Mouse (Mus musculus) lung, adult 18-20 months (tissue): Measurements from ENCODE around the gene Nat9.

ENCODE experiments used
- DNase-seq, 2 experiments: peaks; one replicate each; pipeline ENCODE4 v3.0.0; 2022; ENCODE audit warnings: mixed read lengths in 2 of 2

The Nat9 gene

DNA sequence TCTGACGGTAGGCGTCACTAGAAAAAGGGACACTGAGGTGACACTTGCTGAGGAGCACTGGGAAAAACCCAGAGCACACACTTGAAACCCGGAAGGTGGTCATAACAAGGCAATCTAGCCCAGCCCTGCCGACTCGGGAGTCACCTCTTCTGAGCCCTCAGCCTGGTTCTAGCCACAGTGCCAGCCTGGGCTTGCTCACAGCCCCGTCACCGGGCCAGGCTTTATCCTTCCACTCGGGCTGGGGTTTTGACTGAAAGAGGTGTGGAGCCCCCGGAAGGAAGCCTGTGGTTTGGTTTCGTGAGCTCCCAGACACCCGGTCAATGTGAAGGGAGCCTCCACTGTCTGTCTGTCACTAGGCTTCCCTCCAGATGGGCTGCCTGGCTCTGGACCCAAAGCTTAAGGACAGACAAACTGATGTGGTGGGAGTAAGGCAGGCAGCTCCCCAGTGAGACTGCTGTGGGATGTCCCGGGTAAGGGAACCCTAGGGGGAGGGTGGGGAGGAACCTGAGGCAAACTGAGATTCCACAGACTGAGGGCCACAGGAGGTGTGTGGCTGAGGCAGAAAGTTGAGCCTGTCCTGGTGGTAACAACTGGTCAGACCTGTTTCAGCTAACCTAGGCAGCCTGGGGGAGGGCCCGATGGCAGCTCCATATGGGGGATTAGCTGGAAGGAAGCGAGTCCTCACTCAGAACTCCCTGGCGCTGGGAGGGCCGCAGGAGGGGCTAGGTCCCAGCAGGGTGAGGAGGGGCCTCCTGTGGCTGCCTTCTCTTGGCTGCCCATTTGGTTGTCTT lies 13.9 kb downstream of the Nat9 start:
- peak; percentile 71 to 85 for DNase-seq

DNA sequence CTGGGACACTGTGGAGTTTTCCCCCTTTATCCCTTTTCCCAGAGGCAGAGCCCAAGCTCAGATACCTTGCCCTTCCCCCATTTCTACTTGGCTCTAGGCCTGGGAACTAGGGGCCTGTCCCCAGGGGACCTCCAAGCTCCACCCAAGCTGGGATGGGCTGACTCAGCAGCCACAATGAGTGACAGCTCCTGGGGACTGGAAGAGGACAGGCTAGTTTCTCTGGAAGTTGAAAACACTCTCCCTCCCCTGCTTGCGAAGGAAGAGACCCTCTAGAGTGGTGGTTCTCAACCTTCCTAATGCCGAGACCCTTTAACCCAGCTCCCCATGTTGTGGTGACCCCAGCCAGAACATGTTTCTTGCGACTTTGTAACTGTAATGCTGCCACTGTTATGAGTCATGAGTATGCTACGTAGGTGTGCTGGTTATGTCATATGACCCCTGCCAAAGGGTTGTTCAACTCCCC lies 14.8 kb downstream of the Nat9 start:
- DNase-seq, result peak in 1 of 2 experiments; percentile 73

DNA sequence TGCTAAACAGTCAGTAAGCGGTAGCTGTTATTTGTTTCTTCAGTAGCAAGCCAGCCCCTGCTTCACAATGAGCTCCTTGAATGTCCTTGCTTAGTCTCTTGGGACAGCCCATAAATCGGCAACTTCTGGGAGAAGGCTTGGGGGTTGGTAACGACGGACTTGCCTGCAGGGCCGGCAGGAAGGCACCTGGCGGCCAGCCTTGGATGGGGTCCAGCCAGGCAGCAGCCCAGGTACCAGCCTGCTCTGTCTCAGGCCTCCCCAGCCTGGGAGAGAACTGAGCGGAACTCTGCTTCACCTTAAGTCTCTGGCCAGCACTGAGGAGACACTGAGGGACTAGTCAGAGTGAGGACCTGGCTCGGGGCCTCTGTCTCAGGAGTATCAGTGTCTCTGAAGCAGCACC lies 16.5 kb downstream of the Nat9 start:
- DNase-seq, result peak in 1 of 2 experiments; percentile 53

DNA sequence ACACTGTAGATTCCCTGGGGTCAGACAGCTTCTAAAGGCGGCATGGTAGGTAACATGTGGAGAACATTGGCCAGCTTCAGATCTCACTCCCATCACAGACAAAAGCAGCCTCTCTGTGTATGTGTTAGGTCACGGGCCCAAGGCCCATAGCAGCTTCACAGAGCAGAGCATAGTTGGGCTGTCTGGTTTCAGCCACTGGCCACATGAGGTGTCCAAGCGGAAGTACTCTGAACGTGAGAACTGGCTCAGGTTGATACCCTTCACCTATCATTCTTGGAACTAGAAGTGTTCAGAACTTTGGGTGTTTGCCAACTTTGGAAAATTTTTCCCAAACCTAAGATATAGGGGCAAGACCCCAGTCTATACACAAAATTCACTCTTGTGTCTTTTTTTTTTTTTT lies 18.2 kb downstream of the Nat9 start:
- no peak for DNase-seq

DNA sequence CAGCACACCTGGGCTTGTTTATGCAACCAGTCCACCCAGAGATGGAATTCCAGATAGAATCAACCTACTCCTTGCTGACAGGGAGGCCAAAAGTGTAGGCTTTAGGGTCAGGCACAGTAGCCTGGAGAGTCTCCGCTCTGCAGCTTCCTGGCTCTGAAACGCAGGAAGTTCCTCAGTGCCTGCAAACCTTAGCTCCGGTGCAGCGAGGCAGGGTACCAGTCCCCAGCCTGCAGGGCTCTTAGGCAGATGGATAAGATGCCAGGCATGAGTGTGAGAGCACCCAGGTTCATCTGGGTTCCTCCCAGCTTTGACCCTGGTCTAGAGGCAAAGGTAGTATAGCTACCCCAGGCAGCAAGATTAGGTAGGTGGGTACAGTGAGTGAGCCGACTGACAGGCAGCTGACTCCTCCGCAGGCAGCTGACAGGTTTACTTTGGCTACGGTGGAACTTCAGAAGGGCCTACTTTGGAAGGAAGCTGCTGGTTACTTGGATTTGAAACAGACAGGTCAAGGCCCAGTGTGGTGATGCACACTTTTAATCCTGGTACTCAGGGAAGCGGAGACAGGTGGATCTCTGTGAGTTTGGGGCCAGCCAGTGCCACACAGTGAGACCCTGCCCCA lies 19.9 kb downstream of the Nat9 start:
- no peak for DNase-seq

DNA sequence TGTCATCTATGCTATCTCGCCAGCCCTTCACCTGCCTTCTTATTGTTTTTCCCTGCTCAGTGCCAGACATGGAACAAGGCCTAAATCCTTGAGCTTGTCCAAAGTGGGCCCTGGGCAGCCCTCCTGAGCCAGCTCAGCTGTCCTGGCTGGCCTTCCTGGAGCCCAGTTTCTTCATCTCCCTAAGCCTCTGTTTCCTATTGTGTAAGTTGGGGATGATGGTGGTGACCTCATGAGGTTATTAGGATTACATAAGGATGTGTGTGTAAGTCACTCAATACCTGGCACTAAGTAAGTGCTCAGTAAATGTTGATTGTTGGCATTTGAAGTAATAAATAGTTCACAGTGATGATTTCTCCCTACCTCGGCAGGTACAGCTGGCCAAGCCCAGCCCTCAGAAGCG lies 20.9 kb downstream of the Nat9 start:
- DNase-seq, result no peak

DNA sequence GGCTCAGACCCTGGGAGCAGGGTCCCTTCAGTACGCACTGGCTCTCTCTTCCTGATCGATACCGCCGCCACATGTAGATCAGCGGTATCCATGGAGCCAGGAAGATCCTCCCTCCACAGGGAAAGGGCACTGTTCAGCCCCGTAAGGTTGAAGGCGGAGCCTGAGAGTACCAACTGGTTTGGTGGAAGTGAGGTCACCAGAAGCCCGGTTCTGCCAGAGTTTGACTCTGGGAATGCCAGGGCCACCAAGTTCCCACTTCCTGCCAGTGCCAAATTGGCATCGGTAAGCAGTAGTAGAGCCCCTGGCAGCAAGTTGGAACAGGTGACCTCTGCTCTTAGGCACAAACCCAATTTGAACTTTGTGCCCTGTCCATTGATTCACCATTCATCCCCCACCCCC lies 22.7 kb downstream of the Nat9 start:
- DNase-seq, result peak; percentile 76 to 87

DNA sequence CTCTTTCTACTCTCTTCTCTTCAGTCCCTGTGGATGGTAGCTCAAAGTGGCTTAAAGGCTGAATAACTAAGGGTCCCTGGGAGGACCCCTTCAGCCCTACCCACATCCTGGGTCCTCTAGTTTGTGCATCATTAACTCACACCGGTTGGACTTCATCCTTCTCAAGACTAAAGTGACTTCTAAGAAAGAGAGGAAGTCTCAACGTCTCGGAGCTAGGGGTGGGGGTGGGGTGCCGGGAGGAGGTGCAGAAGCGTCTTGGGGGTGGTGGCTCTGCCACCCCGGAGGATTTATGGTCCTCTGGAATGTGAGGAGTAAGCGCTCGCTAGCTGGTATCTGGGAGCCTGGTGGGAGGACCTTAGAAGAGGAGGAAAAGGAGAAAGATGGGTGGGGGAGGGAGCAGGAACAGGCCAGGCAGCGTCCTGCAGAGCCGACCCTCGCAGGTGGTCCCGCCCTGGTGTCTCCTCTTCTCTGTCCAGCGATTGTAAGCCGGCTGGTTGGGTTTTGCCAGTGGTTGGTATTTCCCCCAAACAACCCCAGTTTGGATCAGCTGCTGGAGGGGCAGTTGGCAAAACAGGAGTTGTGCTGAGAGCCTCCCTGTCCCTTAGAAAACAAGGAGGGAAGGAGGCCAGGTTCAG lies 23.2 kb downstream of the Nat9 start:
- DNase-seq, result no peak

DNA sequence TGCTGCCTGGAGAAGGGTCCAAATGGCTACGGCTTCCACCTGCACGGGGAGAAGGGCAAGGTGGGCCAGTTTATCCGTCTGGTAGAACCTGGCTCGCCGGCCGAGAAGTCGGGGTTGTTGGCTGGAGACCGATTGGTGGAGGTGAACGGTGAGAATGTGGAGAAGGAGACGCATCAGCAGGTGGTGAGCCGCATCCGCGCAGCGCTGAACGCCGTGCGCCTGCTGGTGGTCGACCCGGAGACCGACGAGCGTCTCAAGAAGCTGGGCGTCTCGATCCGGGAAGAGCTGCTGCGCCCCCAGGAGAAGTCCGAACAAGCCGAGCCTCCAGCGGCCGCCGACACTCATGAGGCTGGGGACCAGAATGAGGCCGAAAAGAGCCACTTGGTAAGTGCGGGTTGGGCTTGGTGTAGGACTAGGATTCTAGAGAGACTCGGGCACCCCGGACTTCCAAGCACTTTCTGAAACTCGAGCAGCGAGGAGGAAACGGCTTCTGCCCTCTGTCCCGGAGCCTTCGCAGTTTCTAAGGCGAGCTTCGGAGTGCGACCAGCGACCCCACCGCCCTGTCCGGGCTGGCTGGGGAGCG lies 24.0 kb downstream of the Nat9 start:
- no peak for DNase-seq

DNA sequence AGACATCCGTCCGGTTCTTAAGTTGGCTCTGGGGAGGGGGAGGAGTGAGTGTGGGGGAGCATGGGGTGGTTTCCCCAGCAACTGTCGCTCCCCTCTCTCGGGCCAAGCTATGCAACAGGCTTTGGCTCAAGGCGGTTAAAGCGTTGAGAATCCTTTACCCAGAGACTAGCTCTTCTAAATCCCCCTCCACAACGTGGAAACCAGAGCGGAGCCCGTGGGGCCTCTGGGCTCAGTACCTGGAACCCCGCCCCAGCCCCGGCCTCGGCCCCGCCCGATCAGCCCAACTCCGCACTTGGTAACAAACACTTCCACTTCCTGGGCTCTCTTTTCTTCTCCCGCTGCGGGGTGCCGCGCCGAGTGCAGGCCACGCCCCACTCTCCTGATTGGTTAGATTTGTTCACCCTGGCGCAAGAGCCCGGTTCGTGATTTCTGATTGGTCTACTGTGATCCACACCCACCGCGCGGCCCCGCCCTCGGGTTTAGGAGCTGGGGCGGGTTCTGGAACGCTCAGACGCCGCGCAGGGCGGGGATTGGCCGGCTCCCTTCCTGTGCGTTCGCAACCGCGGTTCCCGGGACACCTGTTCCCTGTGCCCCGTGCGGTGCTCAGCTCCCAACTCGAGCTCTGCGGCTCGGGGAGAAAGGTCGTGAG lies 24.7 kb downstream of the Nat9 start, which contains the start of gene Slc9a3r1:
Slc9a3r1 (plus strand) TSS at position 510 of the 649 bp plus-strand sequence.
- DNase-seq, result peak; percentile 99

DNA sequence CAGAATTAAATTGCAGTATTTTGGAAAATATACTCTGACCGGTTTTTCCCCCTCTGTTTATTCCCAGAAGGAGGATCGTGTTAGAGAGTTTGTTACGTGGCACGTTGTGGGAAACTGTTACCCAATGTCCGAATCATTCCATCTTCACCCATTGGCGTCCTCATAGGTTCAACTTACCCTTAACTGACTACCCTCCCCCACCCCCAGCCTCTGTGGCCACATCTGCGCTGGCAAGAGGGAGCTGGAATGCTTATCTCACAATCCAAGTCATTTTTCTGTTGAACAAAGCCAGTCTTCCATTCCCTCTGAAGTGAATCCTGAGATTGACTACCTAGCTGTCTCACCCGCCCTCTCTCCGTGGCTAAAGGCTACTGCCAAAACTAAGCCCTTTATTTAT lies 25.5 kb downstream of the Nat9 start:
- DNase-seq, result no peak

DNA sequence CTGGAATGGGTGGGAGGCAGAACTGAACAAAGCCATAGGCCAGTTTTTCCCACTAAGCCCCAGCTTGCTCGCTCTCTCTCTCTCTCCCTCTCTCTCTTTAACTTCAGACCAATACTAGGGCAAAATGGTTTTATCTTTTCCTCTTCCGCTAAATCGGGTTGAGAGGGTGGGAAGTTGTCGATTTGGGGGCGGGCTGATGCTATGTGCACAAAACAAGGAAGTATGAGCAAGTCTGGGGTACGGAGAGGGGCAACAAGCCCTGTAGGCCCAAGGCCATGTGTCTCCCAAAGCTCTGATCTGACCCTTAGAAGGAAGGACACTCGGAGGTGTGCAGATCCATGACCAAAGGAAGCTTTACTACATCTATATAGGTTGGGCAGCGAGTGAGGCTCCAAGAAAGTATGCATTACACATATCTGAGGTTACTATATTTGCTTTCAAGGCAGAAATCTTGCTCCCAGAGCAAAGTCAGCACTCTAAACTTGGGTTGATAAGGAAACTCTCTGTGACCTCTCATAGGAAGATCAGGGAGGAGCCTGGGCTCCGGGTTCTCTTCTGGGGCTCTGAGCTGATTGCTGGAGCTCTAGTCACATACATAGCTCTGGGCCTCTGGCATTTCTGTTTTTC lies 26.0 kb downstream of the Nat9 start:
- no peak for DNase-seq

DNA sequence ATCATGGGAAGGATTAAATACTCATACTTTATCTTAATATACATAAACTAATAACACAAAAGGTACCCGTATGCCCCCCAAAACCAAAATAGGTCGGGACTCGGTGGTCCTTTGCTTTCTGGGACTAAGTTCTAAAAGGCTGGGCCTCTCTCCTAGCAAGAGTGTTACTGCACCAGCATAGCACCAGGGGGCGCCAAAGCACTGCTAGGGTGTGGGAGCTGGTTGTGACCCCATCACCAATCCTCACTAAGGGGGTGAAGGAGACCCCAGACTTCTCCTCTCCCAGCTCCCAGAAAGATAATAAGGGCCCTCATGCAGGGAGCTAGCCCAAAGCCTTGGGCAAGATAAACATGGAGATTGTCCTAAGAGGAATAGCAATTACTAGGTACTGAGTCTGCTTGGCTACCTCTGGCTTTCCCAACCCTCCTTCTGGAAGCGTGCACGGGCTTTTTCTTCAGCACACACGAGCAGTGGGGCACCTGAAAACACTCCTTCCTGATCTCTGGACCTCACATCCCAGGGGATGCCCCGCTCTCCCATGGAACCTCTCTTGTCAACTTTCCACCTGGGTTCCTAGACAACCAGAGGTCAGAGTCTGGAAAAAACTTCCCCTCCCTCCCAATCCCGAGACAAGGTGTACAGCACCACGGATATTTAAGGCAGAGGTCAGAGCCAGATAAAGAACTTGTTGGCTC lies 26.6 kb downstream of the Nat9 start:
- peak; percentile 73 to 80 for DNase-seq

DNA sequence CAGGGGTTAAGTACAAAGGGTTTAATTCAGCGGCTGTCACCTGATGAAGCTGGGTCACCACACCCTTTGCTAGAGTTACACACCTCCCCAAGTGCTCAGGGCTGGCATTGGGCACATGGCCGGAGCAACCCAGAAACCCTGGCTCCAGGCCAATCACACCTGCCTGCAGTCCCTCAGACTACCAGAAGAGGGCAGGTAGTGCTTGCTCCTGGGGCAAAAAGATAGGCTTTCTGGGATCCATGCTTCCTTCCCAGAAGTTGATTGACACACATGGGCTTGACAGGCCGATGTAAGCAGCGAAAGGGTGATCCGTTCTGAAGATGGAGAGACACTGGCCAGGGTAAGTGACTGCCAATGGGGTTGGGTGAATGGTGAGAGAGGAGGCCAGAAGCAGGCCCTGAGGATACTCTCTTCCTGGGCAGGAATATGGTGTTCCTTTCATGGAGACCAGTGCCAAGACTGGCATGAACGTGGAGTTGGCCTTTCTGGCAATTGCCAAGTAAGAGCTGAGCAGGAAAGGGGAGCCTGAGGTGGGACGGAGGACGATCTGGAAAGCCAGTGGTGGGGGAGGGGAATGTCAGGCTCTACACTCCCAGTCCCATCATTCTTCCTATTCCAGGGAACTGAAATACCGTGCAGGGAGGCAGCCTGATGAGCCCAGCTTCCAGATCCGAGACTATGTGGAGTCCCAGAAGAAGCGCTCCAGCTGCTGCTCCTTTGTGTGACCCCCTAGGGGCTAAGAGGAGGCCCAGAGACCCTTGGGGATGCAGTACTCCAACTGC lies 27.5 kb downstream of the Nat9 start:
- peak; percentile 90 to 94 for DNase-seq

DNA sequence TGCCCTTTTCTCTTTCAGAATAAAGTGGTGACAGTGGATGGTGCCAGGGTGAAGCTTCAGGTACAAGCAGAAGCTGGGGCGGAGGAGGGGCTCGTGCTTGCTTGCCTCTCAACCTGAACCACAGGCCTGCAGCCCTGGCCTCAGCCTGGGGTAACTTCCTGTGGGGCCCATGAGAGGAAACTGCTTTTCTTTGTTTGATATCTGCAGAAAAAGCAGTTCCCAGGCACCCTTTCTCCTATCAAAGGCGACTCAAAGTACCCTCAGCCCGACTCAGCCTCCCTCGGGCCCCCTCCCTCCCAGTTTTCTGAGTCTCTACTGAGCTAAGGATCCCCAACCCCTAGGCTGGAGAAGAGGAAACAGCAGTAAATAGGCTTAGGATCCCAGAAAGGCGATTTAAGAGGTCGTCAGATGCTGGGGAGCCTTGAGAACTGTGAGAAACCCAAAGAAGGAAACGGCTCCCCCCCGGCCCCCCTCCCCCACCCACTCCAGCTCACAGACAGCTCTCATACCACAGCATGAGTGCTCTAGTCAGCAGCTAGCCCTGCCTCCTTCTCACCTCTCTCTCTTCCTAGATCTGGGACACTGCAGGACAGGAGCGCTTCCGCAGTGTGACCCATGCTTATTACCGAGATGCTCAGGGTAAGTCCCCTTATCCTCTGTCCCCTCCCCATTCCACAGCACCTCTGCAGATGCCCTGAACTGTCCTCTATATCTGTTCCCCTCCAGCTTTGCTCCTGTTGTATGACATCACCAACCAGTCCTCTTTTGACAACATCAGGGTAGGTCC lies 29.5 kb downstream of the Nat9 start:
- DNase-seq, result no peak

DNA sequence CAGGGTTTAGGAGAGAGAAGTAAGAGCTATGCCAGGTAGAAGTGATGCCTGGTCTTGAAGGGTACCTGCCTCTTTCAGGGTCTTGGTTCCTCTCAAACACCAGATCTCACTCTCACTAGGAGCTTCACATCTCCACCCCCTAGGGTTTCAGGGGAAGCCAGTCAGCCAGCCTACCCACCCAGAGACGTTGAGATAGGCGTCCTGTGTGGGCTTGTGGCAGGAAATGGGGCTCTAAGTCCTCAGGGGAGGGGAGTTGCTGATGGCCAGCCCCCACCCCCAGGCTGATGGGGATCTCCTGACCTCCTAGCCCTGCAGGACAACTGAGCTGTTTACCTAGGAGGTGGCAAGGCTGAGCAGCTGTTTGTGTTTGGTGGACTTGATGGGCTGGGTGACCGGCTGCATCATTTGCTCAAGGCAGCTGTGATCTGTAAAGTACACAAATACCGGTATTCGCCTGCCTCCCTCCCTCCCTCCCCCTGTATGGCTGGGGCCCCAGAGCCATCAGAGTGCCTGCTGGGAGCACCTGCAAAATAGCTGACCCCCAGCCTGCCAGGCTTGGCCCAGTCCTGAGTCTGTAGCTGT lies 32.5 kb downstream of the Nat9 start:
- no peak for DNase-seq

DNA sequence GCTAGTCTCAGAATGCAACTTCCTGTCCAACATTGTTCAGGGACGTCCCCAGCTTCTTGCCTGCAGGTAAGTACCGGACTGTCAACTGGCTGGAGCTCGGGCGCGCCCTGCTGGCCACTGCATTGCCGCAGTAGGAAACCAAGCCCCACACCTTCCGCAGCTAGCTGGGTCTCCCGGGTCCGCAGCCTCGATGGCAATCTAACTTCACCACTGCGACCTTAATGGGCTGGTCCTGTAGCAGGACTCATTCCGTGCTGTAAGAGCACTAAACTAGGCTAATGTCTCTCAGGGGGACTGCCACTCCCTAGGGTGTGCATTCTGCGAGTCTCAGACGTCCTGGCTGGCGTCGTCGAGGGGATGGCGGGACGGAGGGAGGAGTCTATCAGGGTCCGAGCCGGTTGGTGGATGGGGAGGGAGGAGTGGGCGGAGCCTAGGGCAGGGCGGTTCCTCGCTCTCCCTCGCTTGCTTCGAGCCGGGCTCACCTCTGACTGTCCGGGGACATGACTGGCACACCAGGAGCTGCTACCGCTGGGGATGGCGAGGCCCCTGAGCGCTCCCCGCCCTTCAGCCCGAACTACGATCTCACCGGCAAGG lies 33.9 kb downstream of the Nat9 start:
- peak; percentile 82 to 85 for DNase-seq

DNA sequence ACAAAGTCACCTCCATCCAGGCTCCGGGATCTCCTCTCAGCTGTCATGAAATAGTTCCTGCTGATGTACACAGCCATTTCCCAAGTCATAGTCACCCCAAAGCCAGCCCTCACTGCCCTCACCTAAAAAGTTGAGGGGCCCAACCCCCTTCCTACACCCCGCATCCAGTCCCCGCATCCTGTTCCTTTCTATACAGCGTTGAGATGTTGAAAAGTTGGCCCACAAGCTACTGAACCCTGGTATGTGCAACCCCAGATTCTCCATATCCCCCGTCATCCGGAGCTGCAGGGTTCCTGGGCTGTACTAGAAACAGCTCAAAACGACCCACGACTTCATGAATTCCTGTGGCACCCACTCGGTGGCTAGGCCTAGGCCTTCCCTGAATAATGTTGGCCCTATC lies 34.6 kb downstream of the Nat9 start:
- DNase-seq, result no peak

DNA sequence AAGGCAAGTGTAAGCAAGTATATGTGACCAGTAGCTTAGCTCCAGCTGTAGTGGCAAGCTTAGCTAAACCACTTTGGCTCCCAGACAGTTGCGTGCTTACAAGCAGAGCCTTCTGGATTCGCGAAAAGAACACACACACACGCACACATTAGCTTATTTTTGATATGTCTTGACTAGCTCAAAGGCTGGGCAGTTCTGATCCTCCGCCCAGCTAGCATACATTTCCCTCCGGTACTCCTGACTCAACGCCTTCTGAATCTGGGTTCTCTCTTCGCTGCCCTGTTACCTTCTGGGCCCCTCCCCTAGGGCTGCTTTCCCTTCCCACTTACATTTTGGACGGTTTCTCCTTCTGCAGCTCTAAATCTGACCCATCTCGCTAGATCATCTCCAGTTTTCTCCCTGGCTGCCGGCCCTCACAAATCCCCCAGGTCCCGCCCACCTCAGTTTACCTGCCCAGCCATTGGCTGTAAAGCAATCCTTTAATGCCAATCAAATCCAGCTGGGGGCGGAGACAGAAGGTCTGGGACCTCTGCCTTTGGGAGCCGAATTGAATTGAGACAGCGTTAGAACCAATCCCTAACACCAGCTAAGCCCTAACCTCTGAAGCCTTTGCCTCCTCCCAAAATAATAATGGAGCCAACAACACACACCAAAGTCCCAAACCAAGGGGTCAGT lies 35.8 kb downstream of the Nat9 start:
- DNase-seq, result peak; percentile 64 to 65
